Mouse (Mus musculus): ENCODE measurements around the gene Lrp6. TPM values are rescaled to one million over a fixed set of nuclear protein-coding genes. Genes with fewer than 3 reads are reported as not detected.

Lrp6 gene
- polyA plus RNA-seq, 1 experiment from 2014 or later, result 29.2 TPM

- H3K4me3 ChIP-seq (ENCODE audit: low read depth, low read length), result no peak overlapping the region
- H3K27ac ChIP-seq (ENCODE audit: low read depth, low read length), result 0 out of 2 replicates have a peak overlapping the region, but pooled peaks have one; percentile 35
- H3K9ac ChIP-seq (ENCODE audit: low read length), result peak overlapping the region; percentile 28
Observed at GRCm38 (mm10) chr6:134439401-134440021, 127.3 kb downstream of the Lrp6 start.

DNA sequence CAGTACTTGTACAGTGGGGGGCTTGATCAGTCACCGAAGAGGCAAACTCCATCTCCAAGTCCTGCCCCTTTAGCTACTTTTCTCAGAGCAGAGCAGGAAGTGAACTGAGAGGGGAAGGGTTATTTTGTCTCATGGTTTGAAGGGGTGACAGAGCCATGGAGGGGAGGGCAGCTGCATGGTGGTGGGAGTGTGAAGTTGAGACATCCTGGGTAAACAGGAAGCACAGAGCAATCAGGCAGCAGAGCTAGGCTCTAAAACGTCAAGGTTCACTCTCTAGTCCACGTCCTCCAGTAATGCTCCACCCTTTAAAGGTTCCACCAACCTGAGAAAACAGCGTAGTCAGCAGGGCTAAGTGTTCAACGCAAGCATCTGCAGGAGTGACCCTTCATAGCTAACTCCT lies 129.8 kb downstream of the Lrp6 start:
- Histone ChIP-seq H3K27me3 (ENCODE audit: control insufficient read depth, insufficient read depth, low read length) (no peaks in the 10 kb centered on the region), H3K4me3 (ENCODE audit: low read depth, low read length) (no peak overlapping the region), H3K4me1 (ENCODE audit: control insufficient read depth, insufficient read depth, low read length) (peaks cover 7% of the 10 kb centered on the region; the same call in 1 of the 2 replicates), H3K9me3 (ENCODE audit: control insufficient read depth, low read length) (no peaks in the 10 kb centered on the region), H3K9ac (ENCODE audit: low read length) (no peak overlapping the region), H3K36me3 (ENCODE audit: control insufficient read depth, insufficient read depth, low read length) (no peaks in the 10 kb centered on the region), H3K4me2 (ENCODE audit: low read depth) (no peak overlapping the region), H3K27ac (ENCODE audit: low read depth, low read length) (no peak overlapping the region)
- DNase-seq (ENCODE audit: low spot score) (no peak), ATAC-seq (ENCODE audit: insufficient read depth, low FRiP score, low TSS enrichment) (no peak)
- WGBS, result 76% methylated on average over 5 of the region's 5 CpGs

More at GRCm38 (mm10) chr6:134439401-134440021, 127.3 kb downstream of the Lrp6 start:
- Histone ChIP-seq H3K9me3 (ENCODE audit: control insufficient read depth, low read length) (no peaks in the 10 kb centered on the region), H3K4me2 (ENCODE audit: low read depth) (peak overlapping the region; percentile 36), H3K36me3 (ENCODE audit: control insufficient read depth, insufficient read depth, low read length) (no peaks in the 10 kb centered on the region), H3K4me1 (ENCODE audit: control insufficient read depth, insufficient read depth, low read length) (peaks cover 7% of the 10 kb centered on the region; the same call in 1 of the 2 replicates), H3K27me3 (ENCODE audit: control insufficient read depth, insufficient read depth, low read length) (no peaks in the 10 kb centered on the region)
- ATAC-seq (ENCODE audit: insufficient read depth, low FRiP score, low TSS enrichment), result peak; percentile 39; the same call in 1 of the 2 replicates
- WGBS, result 27% methylated on average over 23 of the region's 23 CpGs
- peak; percentile 46 for DNase-seq (ENCODE audit: low spot score)

GRCm38 (mm10) chr6:134434866-134435390 lies 131.8 kb downstream of the Lrp6 start:
- ATAC-seq (ENCODE audit: insufficient read depth, low FRiP score, low TSS enrichment) (no peak), DNase-seq (ENCODE audit: low spot score) (no peak)
- Histone ChIP-seq H3K9me3 (ENCODE audit: control insufficient read depth, low read length) (no peaks in the 10 kb centered on the region), H3K4me1 (ENCODE audit: control insufficient read depth, insufficient read depth, low read length) (peaks cover 7% of the 10 kb centered on the region; the same call in 1 of the 2 replicates), H3K36me3 (ENCODE audit: control insufficient read depth, insufficient read depth, low read length) (no peaks in the 10 kb centered on the region), H3K27ac (ENCODE audit: low read depth, low read length) (no peak overlapping the region), H3K27me3 (ENCODE audit: control insufficient read depth, insufficient read depth, low read length) (no peaks in the 10 kb centered on the region), H3K9ac (ENCODE audit: low read length) (no peak overlapping the region), H3K4me2 (ENCODE audit: low read depth) (no peak overlapping the region), H3K4me3 (ENCODE audit: low read depth, low read length) (no peak overlapping the region)
- 77% methylated on average over 9 of the region's 9 CpGs for WGBS

GRCm38 (mm10) chr6:134434044-134434443 lies 132.7 kb downstream of the Lrp6 start:
- ATAC-seq (ENCODE audit: insufficient read depth, low FRiP score, low TSS enrichment) (no peak), DNase-seq (ENCODE audit: low spot score) (no peak)
- Histone ChIP-seq H3K9me3 (ENCODE audit: control insufficient read depth, low read length) (no peaks in the 10 kb centered on the region), H3K4me3 (ENCODE audit: low read depth, low read length) (no peak overlapping the region), H3K9ac (ENCODE audit: low read length) (no peak overlapping the region), H3K36me3 (ENCODE audit: control insufficient read depth, insufficient read depth, low read length) (no peaks in the 10 kb centered on the region), H3K27ac (ENCODE audit: low read depth, low read length) (no peak overlapping the region), H3K4me2 (ENCODE audit: low read depth) (no peak overlapping the region), H3K4me1 (ENCODE audit: control insufficient read depth, insufficient read depth, low read length) (no peaks in the 10 kb centered on the region), H3K27me3 (ENCODE audit: control insufficient read depth, insufficient read depth, low read length) (no peaks in the 10 kb centered on the region)
- 73% methylated on average over 6 of the region's 6 CpGs for WGBS

DNA sequence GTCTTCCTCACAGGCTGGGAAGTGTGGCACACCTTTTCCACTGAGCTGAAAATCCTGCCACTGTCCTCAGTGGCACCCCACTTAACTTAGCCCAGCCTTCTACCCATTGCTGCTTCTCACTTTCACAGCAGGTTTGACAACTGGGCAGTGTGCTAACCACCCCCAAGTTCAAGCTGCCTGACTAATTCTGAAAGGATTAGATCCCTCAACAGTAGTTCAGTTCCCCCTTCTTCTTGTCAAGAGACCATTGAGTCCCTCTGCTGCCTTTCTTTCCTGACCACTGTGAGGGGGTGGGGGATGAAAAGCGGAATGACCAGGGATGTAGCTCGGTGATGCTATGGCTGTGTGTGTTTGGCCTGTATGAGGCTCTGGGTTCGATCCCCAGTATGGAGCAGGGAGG lies 133.5 kb downstream of the Lrp6 start:
- Histone ChIP-seq H3K4me2 (ENCODE audit: low read depth) (no peak overlapping the region), H3K36me3 (ENCODE audit: control insufficient read depth, insufficient read depth, low read length) (no peaks in the 10 kb centered on the region)
- 89% methylated on average over 3 of the region's 3 CpGs for WGBS

GRCm38 (mm10) chr6:134431583-134431982 lies 135.2 kb downstream of the Lrp6 start:
- DNase-seq (ENCODE audit: low spot score) (no peak), ATAC-seq (ENCODE audit: insufficient read depth, low FRiP score, low TSS enrichment) (no peak; the same call in 1 of the 2 replicates)
- no peak overlapping the region for H3K4me3 ChIP-seq (ENCODE audit: low read depth, low read length)
- no peak overlapping the region for H3K27ac ChIP-seq (ENCODE audit: low read depth, low read length)
- no peak overlapping the region for H3K9ac ChIP-seq (ENCODE audit: low read length)
- H3K27me3 ChIP-seq (ENCODE audit: control insufficient read depth, insufficient read depth, low read length), result no peaks in the 10 kb centered on the region
- H3K9me3 ChIP-seq (ENCODE audit: control insufficient read depth, low read length), result no peaks in the 10 kb centered on the region
- no peaks in the 10 kb centered on the region for H3K36me3 ChIP-seq (ENCODE audit: control insufficient read depth, insufficient read depth, low read length)
- H3K4me2 ChIP-seq (ENCODE audit: low read depth), result no peak overlapping the region
- 42% methylated on average over 4 of the region's 4 CpGs for WGBS
- no peaks in the 10 kb centered on the region for H3K4me1 ChIP-seq (ENCODE audit: control insufficient read depth, insufficient read depth, low read length)

More for the DNA sequence above, 133.5 kb downstream of the Lrp6 start:
- H3K9me3 ChIP-seq (ENCODE audit: control insufficient read depth, low read length), result no peaks in the 10 kb centered on the region
- no peaks in the 10 kb centered on the region for H3K27me3 ChIP-seq (ENCODE audit: control insufficient read depth, insufficient read depth, low read length)
- DNase-seq (ENCODE audit: low spot score) (no peak), ATAC-seq (ENCODE audit: insufficient read depth, low FRiP score, low TSS enrichment) (no peak)
- H3K9ac ChIP-seq (ENCODE audit: low read length), result no peak overlapping the region
- H3K4me3 ChIP-seq (ENCODE audit: low read depth, low read length), result no peak overlapping the region
- H3K4me1 ChIP-seq (ENCODE audit: control insufficient read depth, insufficient read depth, low read length), result no peaks in the 10 kb centered on the region
- no peak overlapping the region for H3K27ac ChIP-seq (ENCODE audit: low read depth, low read length)

DNA sequence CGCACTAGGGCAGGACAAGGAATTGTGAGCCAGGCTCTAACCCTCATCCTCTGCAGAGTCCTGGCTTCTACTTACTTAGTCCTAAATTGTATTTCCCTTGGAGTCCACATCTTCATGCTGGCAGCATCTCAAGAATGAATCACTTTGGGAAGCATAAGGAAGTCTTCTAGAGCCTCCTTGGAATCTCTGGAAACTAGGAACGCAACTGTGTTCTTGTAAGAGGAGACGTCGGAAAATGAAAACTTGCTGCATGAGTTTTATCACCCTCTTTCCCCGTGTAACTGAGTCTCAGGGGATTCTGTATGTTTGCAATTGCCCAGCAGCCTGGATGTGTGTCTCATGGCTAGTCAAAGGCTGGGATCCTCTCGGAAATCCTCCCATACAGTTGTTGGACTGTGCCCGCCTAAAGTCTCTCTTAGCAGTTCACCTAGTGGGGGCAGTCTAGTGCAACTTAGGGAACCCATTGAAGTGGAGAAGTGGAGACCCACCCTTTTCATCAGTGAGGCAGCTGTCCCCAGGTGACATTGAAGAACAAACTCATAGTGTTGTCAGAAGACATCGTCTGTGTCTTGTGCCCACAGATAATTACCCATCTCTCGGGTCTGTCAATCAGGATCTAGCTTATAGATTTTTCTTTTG lies 136.5 kb downstream of the Lrp6 start:
- Histone ChIP-seq H3K36me3 (ENCODE audit: control insufficient read depth, insufficient read depth, low read length) (no peaks in the 10 kb centered on the region), H3K27ac (ENCODE audit: low read depth, low read length) (no peak overlapping the region), H3K4me3 (ENCODE audit: low read depth, low read length) (no peak overlapping the region), H3K9ac (ENCODE audit: low read length) (no peak overlapping the region), H3K9me3 (ENCODE audit: control insufficient read depth, low read length) (no peaks in the 10 kb centered on the region), H3K4me2 (ENCODE audit: low read depth) (no peak overlapping the region), H3K4me1 (ENCODE audit: control insufficient read depth, insufficient read depth, low read length) (no peaks in the 10 kb centered on the region), H3K27me3 (ENCODE audit: control insufficient read depth, insufficient read depth, low read length) (no peaks in the 10 kb centered on the region)
- DNase-seq (ENCODE audit: low spot score) (no peak), ATAC-seq (ENCODE audit: insufficient read depth, low FRiP score, low TSS enrichment) (no peak)
- WGBS, result 83% methylated on average over 9 of the region's 9 CpGs

GRCm38 (mm10) chr6:134428455-134428854 lies 138.3 kb downstream of the Lrp6 start:
- DNase-seq (ENCODE audit: low spot score) (no peak), ATAC-seq (ENCODE audit: insufficient read depth, low FRiP score, low TSS enrichment) (no peak)
- Histone ChIP-seq H3K9ac (ENCODE audit: low read length) (no peak overlapping the region), H3K4me2 (ENCODE audit: low read depth) (no peak overlapping the region), H3K27ac (ENCODE audit: low read depth, low read length) (no peak overlapping the region), H3K36me3 (ENCODE audit: control insufficient read depth, insufficient read depth, low read length) (no peaks in the 10 kb centered on the region), H3K4me1 (ENCODE audit: control insufficient read depth, insufficient read depth, low read length) (no peaks in the 10 kb centered on the region), H3K27me3 (ENCODE audit: control insufficient read depth, insufficient read depth, low read length) (no peaks in the 10 kb centered on the region), H3K4me3 (ENCODE audit: low read depth, low read length) (no peak overlapping the region), H3K9me3 (ENCODE audit: control insufficient read depth, low read length) (no peaks in the 10 kb centered on the region)
- 58% methylated on average over 5 of the region's 5 CpGs for WGBS

DNA sequence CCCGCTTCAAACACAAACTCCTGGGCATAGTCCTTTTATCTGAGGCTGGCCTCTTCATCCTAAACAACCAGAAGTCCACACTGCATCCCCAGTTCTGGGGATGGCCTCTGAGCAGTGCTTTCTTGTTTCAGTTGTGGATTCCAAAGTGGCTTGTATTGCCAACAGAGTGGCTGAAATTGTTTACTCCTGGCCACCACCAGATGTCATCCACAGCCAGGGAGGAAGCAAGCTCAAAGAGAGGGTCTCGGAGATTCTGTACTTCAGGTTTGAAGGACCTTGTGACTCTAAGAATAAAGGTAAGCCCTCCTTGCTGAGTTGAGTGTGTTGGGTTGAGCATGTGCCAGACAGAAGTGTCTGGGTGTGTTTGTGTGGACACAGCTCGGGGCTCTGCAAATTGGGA lies 139.6 kb downstream of the Lrp6 start:
- Histone ChIP-seq H3K4me2 (ENCODE audit: low read depth) (no peak overlapping the region), H3K9ac (ENCODE audit: low read length) (no peak overlapping the region), H3K4me3 (ENCODE audit: low read depth, low read length) (no peak overlapping the region), H3K27me3 (ENCODE audit: control insufficient read depth, insufficient read depth, low read length) (no peaks in the 10 kb centered on the region), H3K36me3 (ENCODE audit: control insufficient read depth, insufficient read depth, low read length) (no peaks in the 10 kb centered on the region), H3K9me3 (ENCODE audit: control insufficient read depth, low read length) (no peaks in the 10 kb centered on the region), H3K27ac (ENCODE audit: low read depth, low read length) (no peak overlapping the region), H3K4me1 (ENCODE audit: control insufficient read depth, insufficient read depth, low read length) (no peaks in the 10 kb centered on the region)
- ATAC-seq (ENCODE audit: insufficient read depth, low FRiP score, low TSS enrichment) (no peak), DNase-seq (ENCODE audit: low spot score) (no peak)
- WGBS, result 82% methylated on average over 3 of the region's 3 CpGs

All from neural tube, embryonic 11.5 days (tissue).